Mouse (Mus musculus): Measurements from ENCODE around the gene Rnf227.

DNA sequence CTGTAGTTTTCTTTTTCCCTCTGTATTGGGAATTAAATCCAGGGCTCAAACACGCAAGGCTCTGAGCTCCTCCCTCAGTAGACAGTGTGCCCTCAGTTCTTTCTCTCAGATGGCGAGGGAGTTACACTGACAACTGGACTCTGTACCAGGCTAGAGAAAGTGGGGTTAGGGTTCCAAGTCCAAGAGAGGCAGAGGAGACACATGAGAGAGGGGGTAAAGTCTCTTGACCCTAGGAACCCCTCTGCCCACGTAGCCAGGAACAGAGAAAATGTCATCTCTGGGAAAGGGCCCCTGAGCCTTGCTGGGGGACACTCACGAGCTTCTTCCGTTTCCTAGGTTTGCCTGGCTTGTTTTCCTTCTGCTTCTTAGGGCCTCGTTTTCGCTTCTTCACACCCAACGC, 24.1 kb downstream of the Rnf227 start:
- TF ChIP-seq CTCF (IDR thresholded peaks at IDR 0.05; ENCODE audit: control insufficient read depth, insufficient read depth, insufficient replicate concordance, low read depth, low read length) (no peak), POLR2A (IDR thresholded peaks at IDR 0.05; ENCODE audit: control insufficient read depth, low read depth, low read length) (no peak)
